Mouse (Mus musculus) heart, embryonic 12.5 days (tissue): ENCODE results near the gene Sh3gl2. TPM values are rescaled to one million over a fixed set of nuclear protein-coding genes. Genes with fewer than 3 reads are reported as not detected.

Source experiments
- ATAC-seq: fragments of 200-750 bp; cut with Nextera tagmentation; 2 replicates; pipeline ENCODE4 v1.8.0; 2017; ENCODE audit warnings: moderate TSS enrichment, moderate library complexity; ENCODE audit not compliant: insufficient number of reproducible peaks, low FRiP score
- H3K27ac ChIP-seq: fragments of 300-500 bp; sonication (generic); 2 replicates; pipeline ENCODE4 v1.5.1; 2016; ENCODE audit warnings: mild to moderate bottlenecking, moderate library complexity; ENCODE audit not compliant: poor library complexity, severe bottlenecking
- H3K27me3 ChIP-seq: fragments of 300-500 bp; sonication (generic); replicated peaks from 2 replicates; pipeline ENCODE4 v1.6.1; 2016; ENCODE audit warnings: mild to moderate bottlenecking, moderate library complexity
- H3K36me3 ChIP-seq: fragments of 300-500 bp; sonication (generic); 2 replicates; pipeline ENCODE4 v1.6.1; 2016; ENCODE audit warnings: mild to moderate bottlenecking, moderate library complexity
- H3K4me1 ChIP-seq: fragments of 300-500 bp; sonication (generic); replicated peaks from 2 replicates; pipeline ENCODE4 v1.6.1; 2016; ENCODE audit warnings: mild to moderate bottlenecking
- H3K4me2 ChIP-seq: fragments of 300-500 bp; sonication (generic); 2 replicates; pipeline ENCODE4 v1.6.1; 2016; ENCODE audit warnings: mild to moderate bottlenecking, moderate library complexity
- H3K4me3 ChIP-seq: fragments of 300-500 bp; sonication (generic); 2 replicates; pipeline ENCODE4 v1.5.1; 2016; ENCODE audit warnings: mild to moderate bottlenecking
- H3K9ac ChIP-seq: fragments of 300-500 bp; sonication (generic); 2 replicates; pipeline ENCODE4 v1.6.1; 2016; ENCODE audit warnings: mild to moderate bottlenecking, moderate library complexity
- H3K9me3 ChIP-seq: fragments of 300-500 bp; sonication (generic); replicated peaks from 2 replicates; pipeline ENCODE4 v1.6.1; 2016; ENCODE audit warnings: mild to moderate bottlenecking, moderate library complexity
- WGBS: fragments of 180-500 bp; shearing (Covaris S2); methylation state at CpG from one replicate; pipeline ENCODE4 v1.1.7; 2016; 5-methylcytosine and 5-hydroxymethylcytosine counted together
- polyA plus RNA-seq: library from polyadenylated mRNA; unstranded; fragments of >200 nt; fragmentation: Nextera tagmentation; extraction: Ambion mirVana; gene quantifications from 2 replicates; pipeline ENCODE4 v1.2.1, GENCODE M21; 2016

Sh3gl2 gene
- polyA plus RNA-seq, 1 experiment from 2014 or later = 0.65 TPM

DNA sequence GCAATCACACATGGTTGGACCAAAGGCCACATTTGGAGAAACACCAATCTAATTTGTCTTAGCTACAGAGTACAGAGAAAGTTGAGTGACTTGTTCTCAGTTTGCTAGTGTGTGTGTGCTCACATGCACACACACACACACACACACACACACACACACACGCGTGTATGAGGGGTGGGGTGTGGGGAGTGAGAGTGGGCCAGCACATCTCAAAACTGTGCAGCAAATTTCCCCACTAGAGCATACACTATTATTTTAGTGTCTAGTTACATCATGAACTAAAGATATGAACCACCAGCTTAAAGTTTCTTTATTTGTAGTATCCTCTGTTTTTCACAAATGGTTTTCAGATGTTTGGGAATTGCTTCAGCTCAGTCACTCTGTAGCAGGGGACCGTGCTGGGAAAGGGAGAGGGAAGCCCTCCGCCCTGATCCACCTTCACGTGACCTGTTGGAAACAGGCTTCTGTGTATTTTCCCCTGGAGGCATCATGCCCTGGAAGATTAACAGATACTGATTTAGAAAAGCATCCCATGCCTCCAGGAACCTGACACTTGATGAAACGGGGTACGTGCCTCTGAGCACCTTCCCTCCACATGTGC, 322.1 kb downstream of the Sh3gl2 start:
- WGBS = 84% methylated on average over 7 of the region's 7 CpGs
- ATAC-seq = no peak

DNA sequence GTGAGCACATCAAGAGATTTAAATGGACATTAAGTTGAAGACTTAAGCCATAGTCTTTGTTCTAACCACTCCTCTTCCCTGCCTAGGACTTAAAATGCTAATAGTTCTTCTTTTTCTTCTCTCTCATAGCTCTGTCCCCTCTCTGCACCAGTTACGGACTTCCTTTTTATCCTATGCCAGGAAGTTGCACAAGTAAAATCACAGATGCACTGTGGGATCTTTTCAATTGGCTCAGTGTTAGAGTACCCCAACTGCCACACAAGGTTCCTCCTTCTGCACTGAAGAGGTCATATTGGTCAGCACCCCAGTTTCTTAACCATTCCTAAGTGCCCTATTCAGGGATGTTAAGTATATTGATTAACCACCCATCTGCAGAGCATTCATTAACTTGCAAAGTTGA, 324.9 kb downstream of the Sh3gl2 start:
- ATAC-seq = no peak
- Histone ChIP-seq H3K9ac (no peak overlapping the region), H3K4me2 (no peak overlapping the region), H3K36me3 (no peaks in the 10 kb centered on the region), H3K27ac (no peak overlapping the region), H3K4me1 (no peaks in the 10 kb centered on the region), H3K27me3 (no peaks in the 10 kb centered on the region), H3K9me3 (no peaks in the 10 kb centered on the region), H3K4me3 (no peak overlapping the region)
- 72% methylated on average over 1 of the region's 1 CpGs for WGBS

More for the DNA sequence above, 322.1 kb downstream of the Sh3gl2 start:
- Histone ChIP-seq H3K4me3 (no peak overlapping the region), H3K4me2 (no peak overlapping the region), H3K4me1 (no peaks in the 10 kb centered on the region), H3K27me3 (no peaks in the 10 kb centered on the region), H3K27ac (no peak overlapping the region), H3K9me3 (no peaks in the 10 kb centered on the region), H3K36me3 (no peaks in the 10 kb centered on the region), H3K9ac (no peak overlapping the region)

DNA sequence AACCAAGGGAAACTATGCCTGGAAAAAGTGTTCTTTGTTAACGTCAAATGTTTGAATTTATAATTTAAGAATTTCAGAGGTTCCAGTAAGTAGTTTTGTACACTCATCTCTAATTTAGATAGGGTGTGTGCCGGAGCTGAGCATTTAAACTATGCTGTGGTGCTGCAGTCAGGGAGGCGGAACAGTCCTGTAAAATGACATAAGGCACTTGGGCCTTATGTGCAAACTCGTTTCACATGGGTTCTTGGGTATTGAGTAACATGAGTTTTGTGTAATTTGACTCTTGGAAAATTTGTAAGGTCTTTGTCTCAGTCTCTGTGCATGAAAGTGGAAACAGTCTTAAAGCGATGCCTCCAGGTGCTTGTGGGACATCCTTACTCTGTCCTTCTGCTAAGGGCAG, 334.8 kb downstream of the Sh3gl2 start:
- no peak for ATAC-seq
- Histone ChIP-seq H3K36me3 (no peaks in the 10 kb centered on the region), H3K27ac (no peak overlapping the region), H3K4me2 (no peak overlapping the region), H3K9me3 (no peaks in the 10 kb centered on the region), H3K27me3 (no peaks in the 10 kb centered on the region), H3K9ac (no peak overlapping the region), H3K4me3 (no peak overlapping the region), H3K4me1 (no peaks in the 10 kb centered on the region)
- 75% methylated on average over 5 of the region's 5 CpGs for WGBS

DNA sequence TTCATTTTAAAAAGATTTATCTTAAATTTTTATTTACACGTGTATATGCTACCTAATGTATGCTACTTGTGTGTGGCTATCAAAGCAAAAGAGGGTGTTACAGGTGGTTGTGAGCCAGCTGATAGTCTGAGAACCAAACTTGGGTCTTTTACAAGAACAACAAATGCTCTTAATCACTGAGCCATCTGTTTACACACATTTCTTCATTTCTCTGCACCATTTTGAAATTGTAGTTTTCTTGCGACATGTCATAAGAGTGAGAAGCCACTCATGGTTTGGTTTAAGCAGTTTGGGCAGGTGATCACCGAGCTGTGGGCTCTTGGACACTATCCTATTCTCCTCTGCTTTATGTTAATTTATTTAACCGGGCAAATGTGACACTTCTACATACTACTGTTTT, 338.3 kb downstream of the Sh3gl2 start:
- Histone ChIP-seq H3K9ac (no peak overlapping the region), H3K4me3 (no peak overlapping the region), H3K9me3 (no peaks in the 10 kb centered on the region), H3K4me2 (no peak overlapping the region), H3K27ac (no peak overlapping the region), H3K4me1 (no peaks in the 10 kb centered on the region), H3K36me3 (no peaks in the 10 kb centered on the region), H3K27me3 (no peaks in the 10 kb centered on the region)
- 77% methylated on average over 4 of the region's 4 CpGs for WGBS
- no peak for ATAC-seq

DNA sequence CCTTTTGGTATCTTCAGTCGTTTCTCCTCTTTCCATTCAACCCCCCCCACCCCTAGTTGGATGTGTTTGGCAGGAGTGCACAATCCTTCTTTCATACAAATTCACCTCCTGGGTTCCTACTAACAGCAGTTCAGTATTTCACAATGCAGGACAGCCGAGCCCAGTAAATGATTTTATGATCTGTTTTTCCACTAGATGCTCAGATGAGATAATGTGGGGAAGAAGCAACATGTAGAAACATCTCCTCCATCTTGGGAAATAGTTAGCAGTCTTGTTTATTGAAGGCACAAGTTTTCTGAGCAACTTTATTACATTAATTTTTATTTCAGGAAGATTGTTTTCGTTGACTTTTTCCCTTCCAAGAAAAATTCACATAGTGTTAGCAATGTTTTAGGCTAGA, 349.8 kb downstream of the Sh3gl2 start:
- 66% methylated on average over 3 of the region's 3 CpGs for WGBS
- Histone ChIP-seq H3K27ac (no peak overlapping the region), H3K36me3 (no peaks in the 10 kb centered on the region), H3K9me3 (no peaks in the 10 kb centered on the region), H3K9ac (no peak overlapping the region), H3K4me3 (no peak overlapping the region), H3K27me3 (no peaks in the 10 kb centered on the region), H3K4me2 (no peak overlapping the region), H3K4me1 (no peaks in the 10 kb centered on the region)
- ATAC-seq = no peak

DNA sequence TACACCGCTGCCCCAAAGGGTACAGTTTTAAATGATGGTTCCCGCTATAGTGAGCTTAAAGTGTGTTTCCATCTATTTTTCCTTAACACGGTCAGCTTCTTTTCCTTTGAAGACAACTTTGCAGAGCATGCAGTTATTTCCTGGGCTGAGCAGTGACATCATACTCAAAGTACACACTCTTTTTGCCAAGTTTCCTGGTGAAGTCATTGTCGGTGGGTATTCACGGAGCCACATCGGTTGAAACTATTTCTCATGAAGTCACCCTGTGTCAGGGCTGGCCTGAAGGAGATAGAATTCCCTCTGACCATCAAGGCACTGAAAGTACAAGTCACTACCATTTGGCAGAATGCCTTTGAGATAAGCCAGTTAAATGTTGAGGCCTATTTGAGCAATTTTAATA, 354.8 kb downstream of the Sh3gl2 start:
- H3K4me2 ChIP-seq = no peak overlapping the region
- no peaks in the 10 kb centered on the region for H3K4me1 ChIP-seq
- WGBS = 60% methylated on average over 6 of the region's 6 CpGs
- H3K36me3 ChIP-seq = no peaks in the 10 kb centered on the region
- H3K9me3 ChIP-seq = no peaks in the 10 kb centered on the region
- H3K4me3 ChIP-seq = no peak overlapping the region
- no peak for ATAC-seq
- H3K27ac ChIP-seq = no peak overlapping the region
- H3K9ac ChIP-seq = no peak overlapping the region
- no peaks in the 10 kb centered on the region for H3K27me3 ChIP-seq

DNA sequence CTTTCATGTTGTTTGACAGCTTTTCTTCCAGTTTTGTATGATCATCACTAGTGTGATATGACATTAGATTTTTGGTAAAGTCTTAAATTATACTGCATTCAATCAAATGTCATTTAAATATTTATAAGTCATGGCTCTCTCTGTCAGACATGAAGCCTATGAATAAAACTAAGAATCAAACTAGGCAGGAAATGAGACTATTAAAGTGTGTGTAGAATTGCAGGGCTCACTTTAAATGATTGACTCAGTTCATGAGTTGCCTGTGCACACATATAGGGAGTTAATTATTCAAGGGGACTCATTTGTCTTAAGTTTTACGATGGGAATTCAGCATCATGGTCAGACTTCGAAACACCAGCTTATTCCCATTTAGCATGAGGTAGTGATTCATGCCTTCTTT, 380.5 kb downstream of the Sh3gl2 start:
- Histone ChIP-seq H3K27ac (no peak overlapping the region), H3K27me3 (no peaks in the 10 kb centered on the region), H3K4me1 (no peaks in the 10 kb centered on the region), H3K9ac (no peak overlapping the region), H3K4me3 (no peak overlapping the region), H3K4me2 (no peak overlapping the region), H3K36me3 (no peaks in the 10 kb centered on the region), H3K9me3 (no peaks in the 10 kb centered on the region)
- WGBS = 84% methylated on average over 2 of the region's 2 CpGs
- no peak for ATAC-seq

DNA sequence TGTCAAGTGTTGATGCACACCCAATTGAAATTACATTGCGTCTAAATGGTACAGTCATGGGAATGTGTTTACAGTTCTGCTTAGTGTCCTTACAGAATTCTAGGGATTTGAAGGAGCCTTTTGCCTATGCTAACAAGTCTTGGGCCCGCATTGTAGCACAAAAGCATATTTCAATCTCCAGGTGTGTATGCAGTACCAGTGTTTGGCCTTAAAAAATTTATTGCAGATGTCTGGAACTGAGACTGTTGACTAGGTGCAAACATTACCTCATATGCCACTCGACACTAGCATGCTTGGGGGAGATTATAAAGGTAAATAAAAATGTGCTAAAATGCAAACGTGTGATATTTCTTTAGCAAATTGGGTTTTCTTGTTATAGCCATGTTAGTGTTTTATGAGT, 384.0 kb downstream of the Sh3gl2 start:
- Histone ChIP-seq H3K9ac (no peak overlapping the region), H3K9me3 (no peaks in the 10 kb centered on the region), H3K4me1 (no peaks in the 10 kb centered on the region), H3K36me3 (no peaks in the 10 kb centered on the region), H3K4me3 (no peak overlapping the region), H3K27me3 (no peaks in the 10 kb centered on the region), H3K27ac (no peak overlapping the region), H3K4me2 (no peak overlapping the region)
- ATAC-seq = no peak
- 73% methylated on average over 4 of the region's 4 CpGs for WGBS

DNA sequence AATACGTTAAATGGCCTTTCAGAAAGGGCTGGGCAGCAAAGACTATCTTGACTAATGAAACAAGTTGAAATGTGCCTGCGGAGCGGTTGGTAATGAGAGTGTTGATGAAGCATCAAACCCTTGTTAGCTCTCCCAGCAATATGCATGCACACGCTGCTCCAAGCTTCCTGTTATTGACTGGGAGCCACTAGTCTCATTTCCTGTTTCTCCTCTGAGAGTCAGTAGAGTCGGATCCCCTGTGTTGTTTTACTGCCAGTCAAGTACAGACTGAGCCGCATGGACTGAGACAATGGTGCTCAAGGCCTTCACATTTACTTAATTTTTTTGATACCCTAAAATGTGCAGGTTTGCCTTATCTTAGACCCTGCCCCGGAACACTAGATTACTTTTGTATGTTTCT, 386.1 kb downstream of the Sh3gl2 start:
- H3K4me3 ChIP-seq = no peak overlapping the region
- no peaks in the 10 kb centered on the region for H3K4me1 ChIP-seq
- ATAC-seq = no peak
- no peaks in the 10 kb centered on the region for H3K36me3 ChIP-seq
- H3K9ac ChIP-seq = no peak overlapping the region
- H3K4me2 ChIP-seq = no peak overlapping the region
- 58% methylated on average over 7 of the region's 7 CpGs for WGBS
- no peak overlapping the region for H3K27ac ChIP-seq
- H3K9me3 ChIP-seq = no peaks in the 10 kb centered on the region
- no peaks in the 10 kb centered on the region for H3K27me3 ChIP-seq

DNA sequence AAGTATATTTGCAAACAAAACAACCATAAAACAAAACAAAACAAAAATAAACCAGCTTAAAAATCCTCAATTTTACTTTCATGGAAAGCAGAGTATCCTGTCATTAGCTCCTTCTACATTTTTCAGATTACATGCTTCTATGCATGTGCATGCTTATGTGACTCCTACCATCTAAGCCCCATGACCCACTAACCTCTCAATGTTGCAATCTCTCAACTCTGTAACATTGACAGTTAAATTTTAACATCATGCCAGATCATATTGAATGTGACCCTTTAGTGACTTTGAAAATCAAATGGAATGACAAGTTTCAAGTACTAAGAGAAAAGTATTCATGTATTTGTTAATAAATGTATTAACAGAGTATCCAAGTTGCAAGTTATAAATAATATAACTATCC, 389.2 kb downstream of the Sh3gl2 start:
- Histone ChIP-seq H3K4me1 (no peaks in the 10 kb centered on the region), H3K27me3 (no peaks in the 10 kb centered on the region), H3K36me3 (no peaks in the 10 kb centered on the region), H3K27ac (no peak overlapping the region), H3K9ac (no peak overlapping the region), H3K9me3 (no peaks in the 10 kb centered on the region), H3K4me3 (no peak overlapping the region), H3K4me2 (no peak overlapping the region)
- no peak for ATAC-seq

DNA sequence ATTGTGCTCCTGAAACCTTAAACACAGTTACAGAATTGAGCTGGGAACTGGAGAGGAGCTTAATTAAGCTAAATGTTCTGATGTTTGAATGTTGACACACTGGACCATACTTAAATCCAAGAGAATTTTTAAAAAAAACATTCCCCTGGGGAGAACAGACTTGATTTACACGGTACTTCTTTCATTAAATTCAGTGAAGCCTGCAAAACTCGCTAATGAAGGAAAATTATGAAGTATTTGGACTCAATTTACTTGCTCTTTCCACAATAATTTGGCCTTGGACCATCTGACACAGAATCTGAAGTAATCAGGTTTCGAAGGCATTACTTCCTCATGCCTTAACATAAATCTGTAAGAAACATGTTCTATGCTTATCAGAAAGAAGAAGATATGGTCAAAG, 408.4 kb downstream of the Sh3gl2 start:
- H3K9ac ChIP-seq = no peak overlapping the region
- no peak overlapping the region for H3K4me2 ChIP-seq
- H3K36me3 ChIP-seq = no peaks in the 10 kb centered on the region
- 78% methylated on average over 3 of the region's 3 CpGs for WGBS
- ATAC-seq = no peak
- no peaks in the 10 kb centered on the region for H3K9me3 ChIP-seq
- H3K4me3 ChIP-seq = no peak overlapping the region
- H3K4me1 ChIP-seq = no peaks in the 10 kb centered on the region
- H3K27me3 ChIP-seq = no peaks in the 10 kb centered on the region
- H3K27ac ChIP-seq = no peak overlapping the region

DNA sequence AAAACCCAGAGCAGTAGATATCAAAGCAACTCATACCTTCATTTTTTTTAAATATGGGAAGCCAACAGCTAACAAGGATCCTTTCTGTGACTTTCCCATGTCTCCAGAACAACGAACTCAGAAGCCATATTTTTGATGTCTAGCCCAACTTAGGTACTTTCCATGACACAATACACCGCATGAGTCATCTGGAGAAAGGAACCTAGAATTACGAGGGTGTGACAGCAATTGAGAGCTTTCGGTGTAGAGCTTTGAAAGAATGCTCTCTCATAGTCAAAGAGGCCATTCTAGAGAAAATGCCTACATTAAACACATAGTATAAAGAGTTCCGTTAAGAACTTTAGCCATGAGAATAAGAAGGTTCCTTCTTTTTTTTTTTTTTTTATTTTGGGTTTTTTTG, 413.8 kb downstream of the Sh3gl2 start:
- Histone ChIP-seq H3K4me1 (no peaks in the 10 kb centered on the region), H3K36me3 (no peaks in the 10 kb centered on the region), H3K9me3 (no peaks in the 10 kb centered on the region), H3K27me3 (no peaks in the 10 kb centered on the region), H3K4me2 (no peak overlapping the region), H3K9ac (no peak overlapping the region), H3K27ac (no peak overlapping the region), H3K4me3 (no peak overlapping the region)
- WGBS = 85% methylated on average over 5 of the region's 5 CpGs
- no peak for ATAC-seq
